Mouse (Mus musculus) ES-Bruce4 (cell line): ENCODE measurements around the gene Hdac6.

Experiments
- CTCF ChIP-seq: IDR thresholded peaks from one replicate; pipeline ENCODE4 v1.8.1; 2011; ENCODE audit warnings: low read depth, low read length
- EP300 ChIP-seq: IDR thresholded peaks from 2 replicates; pipeline ENCODE4 v1.6.1; 2011; ENCODE audit warnings: low read depth, low read length; ENCODE audit not compliant: insufficient read depth
- POLR2A ChIP-seq: IDR thresholded peaks from one replicate; pipeline ENCODE4 v1.8.1; 2011; ENCODE audit warnings: low read length; ENCODE audit not compliant: insufficient read depth

GRCm38 (mm10) chrX:7950091-7950490 lies 2.4 kb upstream of the Hdac6 start:
- TF ChIP-seq POLR2A (no peak), EP300 (no peak), CTCF (no peak)
